Mouse (Mus musculus) hindbrain, embryonic 13.5 days (tissue): ENCODE results near the gene Usp42. TPM values are rescaled to one million over a fixed set of nuclear protein-coding genes. Genes with fewer than 3 reads are reported as not detected.

Experiments used
- ATAC-seq: fragments of 200-750 bp; cut with Nextera tagmentation; 2 replicates; pipeline ENCODE4 v1.8.0; 2017; ENCODE audit warnings: moderate TSS enrichment; ENCODE audit not compliant: low FRiP score
- H3K27ac ChIP-seq: fragments of 300-500 bp; sonication (generic); 2 replicates; pipeline ENCODE4 v1.5.1; 2015; ENCODE audit warnings: inconsistent platforms, mild to moderate bottlenecking, moderate library complexity
- H3K27me3 ChIP-seq: fragments of 300-500 bp; sonication (generic); 2 replicates; pipeline ENCODE4 v1.6.1; 2015; ENCODE audit warnings: mild to moderate bottlenecking, inconsistent platforms
- H3K36me3 ChIP-seq: fragments of 300-500 bp; sonication (generic); 2 replicates; pipeline ENCODE4 v1.6.1; 2015; ENCODE audit warnings: mild to moderate bottlenecking, inconsistent platforms
- H3K4me1 ChIP-seq: fragments of 300-500 bp; sonication (generic); replicated peaks from 2 replicates; pipeline ENCODE4 v1.6.1; 2015; ENCODE audit warnings: inconsistent platforms
- H3K4me2 ChIP-seq: fragments of 300-500 bp; sonication (generic); 2 replicates; pipeline ENCODE4 v1.6.1; 2015; ENCODE audit warnings: inconsistent platforms, mild to moderate bottlenecking, moderate library complexity
- H3K4me3 ChIP-seq: fragments of 300-500 bp; sonication (generic); 2 replicates; pipeline ENCODE4 v1.5.1; 2015; ENCODE audit warnings: mild to moderate bottlenecking, inconsistent platforms
- H3K9ac ChIP-seq: fragments of 300-500 bp; sonication (generic); 2 replicates; pipeline ENCODE4 v1.6.1; 2015; ENCODE audit warnings: mild to moderate bottlenecking, inconsistent platforms
- H3K9me3 ChIP-seq: fragments of 300-500 bp; sonication (generic); 2 replicates; pipeline ENCODE4 v1.6.1; 2016; ENCODE audit warnings: inconsistent platforms
- WGBS: fragments of 180-500 bp; shearing (Covaris S2); methylation state at CpG from one replicate; pipeline ENCODE4 v1.1.7; 2015; 5-methylcytosine and 5-hydroxymethylcytosine counted together
- polyA plus RNA-seq: library from polyadenylated mRNA; unstranded; fragments of >200 nt; fragmentation: Nextera tagmentation; extraction: Ambion mirVana; gene quantifications from 2 replicates; pipeline ENCODE4 v1.2.1, GENCODE M21; 2015

The Usp42 gene
- polyA plus RNA-seq, 1 experiment from 2014 or later, result 28.6 TPM

DNA sequence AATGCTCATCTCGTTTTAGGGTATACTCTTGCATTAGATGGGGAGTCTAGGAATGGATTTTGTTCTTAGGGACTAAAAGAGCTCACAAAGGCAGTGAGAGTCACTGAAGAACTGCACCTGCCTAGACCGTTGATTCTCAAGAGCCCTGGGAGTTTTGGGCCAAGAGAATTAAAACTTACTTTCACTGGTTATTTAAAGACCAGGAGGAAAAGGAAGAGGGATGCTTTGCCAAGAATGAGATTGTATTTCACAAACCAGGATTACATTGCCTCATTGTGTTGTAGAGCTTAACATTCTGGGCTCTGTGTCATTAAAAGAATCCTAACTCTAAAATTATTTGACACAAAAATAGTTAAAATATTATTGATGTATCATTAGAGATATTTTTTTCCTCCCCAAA, 66.5 kb downstream of the Usp42 start:
- Histone ChIP-seq H3K27ac (no peak overlapping the region), H3K4me1 (no peaks in the 10 kb centered on the region; the same call in 1 of the 2 replicates), H3K9me3 (no peaks in the 10 kb centered on the region), H3K4me3 (no peak overlapping the region), H3K4me2 (no peak overlapping the region), H3K9ac (no peak overlapping the region), H3K27me3 (no peaks in the 10 kb centered on the region), H3K36me3 (no peaks in the 10 kb centered on the region)
- WGBS, result 87% methylated on average over 2 of the region's 2 CpGs
- ATAC-seq, result no peak

DNA sequence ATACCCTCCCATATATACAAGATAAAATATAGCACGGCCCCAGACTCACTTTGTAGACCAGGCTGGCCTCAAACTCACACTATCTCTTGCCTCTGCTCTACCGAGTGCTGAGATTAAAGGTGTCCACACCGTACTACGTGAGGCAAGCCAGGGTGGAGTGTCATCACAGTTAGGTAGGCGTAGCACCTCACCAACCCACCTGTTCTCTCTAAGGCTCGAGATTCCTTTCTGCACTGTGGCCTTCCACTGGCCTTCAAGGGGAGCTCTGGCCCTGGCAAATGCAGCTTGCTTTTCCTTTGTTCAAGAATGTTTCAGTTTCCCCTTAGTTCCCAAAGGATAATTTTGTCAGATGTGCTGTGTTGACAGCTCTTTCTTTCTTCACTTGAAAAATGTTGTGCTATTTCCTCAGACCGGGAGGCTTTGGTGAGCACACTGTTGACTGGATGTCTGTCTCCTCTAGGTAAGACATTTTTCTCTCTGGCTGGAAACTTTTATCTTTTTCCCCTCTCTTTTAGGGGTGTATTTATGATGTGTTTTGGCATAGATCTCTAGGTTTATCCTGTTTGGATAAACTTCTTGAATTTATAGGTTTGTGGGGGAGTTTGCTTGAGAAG, 68.9 kb downstream of the Usp42 start:
- H3K4me1 ChIP-seq, result no peaks in the 10 kb centered on the region
- no peaks in the 10 kb centered on the region for H3K9me3 ChIP-seq
- H3K4me2 ChIP-seq, result no peak overlapping the region
- WGBS, result 86% methylated on average over 7 of the region's 7 CpGs
- ATAC-seq, result no peak
- H3K9ac ChIP-seq, result no peak overlapping the region
- no peaks in the 10 kb centered on the region for H3K36me3 ChIP-seq
- H3K27me3 ChIP-seq, result no peaks in the 10 kb centered on the region
- no peak overlapping the region for H3K4me3 ChIP-seq
- H3K27ac ChIP-seq, result no peak overlapping the region

Other genes starting within 250 kb of the Usp42 start
- 390 and 391 TPM in 2 replicates for gene Rac1, start 204.2 kb downstream of the Usp42 start, polyA plus RNA-seq
- gene Cyth3, start 109.8 kb downstream of the Usp42 start, polyA plus RNA-seq, result 34.2 and 37.9 TPM in 2 replicates
- 45.5 and 50.3 TPM in 2 replicates for gene Eif2ak1, start 85.5 kb upstream of the Usp42 start, polyA plus RNA-seq
- 0.43 and 0.66 TPM in 2 replicates for gene Ankrd61, start 165.4 kb upstream of the Usp42 start, polyA plus RNA-seq
- 82.8 and 83.2 TPM in 2 replicates for gene Aimp2, start 177.6 kb upstream of the Usp42 start, polyA plus RNA-seq
- 26.8 and 33.1 TPM in 2 replicates for gene Pms2, start 177.7 kb upstream of the Usp42 start, polyA plus RNA-seq
- 1.9 and 2.4 TPM in 2 replicates for gene Gm42421, start 195.9 kb upstream of the Usp42 start, polyA plus RNA-seq
- 3.1 and 3.2 TPM in 2 replicates for gene Rsph10b, start 200.8 kb upstream of the Usp42 start, polyA plus RNA-seq